8 mouse cellular contexts compared by ENCODE assay signal in the genomic region with DNA sequence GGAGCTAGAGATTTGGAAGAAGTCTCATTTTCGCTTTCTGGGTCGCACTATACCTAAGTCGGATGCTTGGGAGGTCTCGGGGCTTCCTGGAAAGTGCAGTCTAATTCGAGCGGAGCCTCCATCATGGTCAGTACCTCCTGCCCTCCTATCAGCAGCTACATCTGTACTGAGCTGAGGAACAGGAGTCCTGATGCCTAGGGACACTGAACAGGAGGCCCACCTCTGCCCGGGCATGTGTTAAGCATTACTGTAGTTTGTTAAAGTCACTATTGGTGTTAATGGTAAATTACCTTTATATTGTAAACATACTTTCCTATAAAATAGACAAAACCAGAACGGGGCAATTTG. TPM values are rescaled to one million over a fixed set of nuclear protein-coding genes. Genes with fewer than 3 reads are reported as not detected.
A peak's percentile ranks its signal among the peaks of the same experiment; 100 is the strongest.
DNase-seq lines count a peak whose midpoint lies in the region; ATAC-seq and TF ChIP-seq lines count a peak whose summit lies in the region.

No protein-coding gene starts in this region.

- under 1% methylated on average over 8 of the region's 8 CpGs for WGBS in heart, embryonic 13.5 days
- WGBS in forebrain, embryonic 14.5 days: 2% methylated on average over 8 of the region's 8 CpGs
- under 1% methylated on average over 8 of the region's 8 CpGs for WGBS in liver, embryonic 16.5 days (ENCODE audit: insufficient replicate concordance)

- H3K36me3 ChIP-seq in heart, embryonic 13.5 days: peaks cover 18% of the 10 kb centered on the region
- no peaks in the 10 kb centered on the region for H3K36me3 ChIP-seq in ES-Bruce4 (ENCODE audit: control insufficient read depth, insufficient read depth, low read length, poor library complexity, severe bottlenecking)
- H3K36me3 ChIP-seq in forebrain, embryonic 14.5 days (ENCODE audit: control insufficient read depth, insufficient read depth, low read length): peaks cover 17% of the 10 kb centered on the region
- peaks cover 6% of the 10 kb centered on the region for H3K36me3 ChIP-seq in liver, embryonic 16.5 days (ENCODE audit: control insufficient read depth, insufficient read depth)

- peak; percentile 46 for ATAC-seq in heart, embryonic 13.5 days (ENCODE audit: extremely low read depth, insufficient number of reproducible peaks, low FRiP score, low TSS enrichment)
- ATAC-seq in forebrain, embryonic 14.5 days: peak; percentile 80
- ATAC-seq in liver, embryonic 16.5 days (ENCODE audit: low read depth): peak; percentile 79

- peak overlapping the region; percentile 74 for H3K4me3 ChIP-seq in heart, embryonic 13.5 days
- H3K4me3 ChIP-seq in ES-Bruce4 (ENCODE audit: low read depth, low read length): peak overlapping the region; percentile 84
- H3K4me3 ChIP-seq in forebrain, embryonic 14.5 days (ENCODE audit: low read depth, low read length): peak overlapping the region; percentile 78
- peak overlapping the region; percentile 92 for H3K4me3 ChIP-seq in liver, embryonic 16.5 days (ENCODE audit: low read depth, low read length)

- no peak for TF ChIP-seq EP300 in ES-Bruce4 (IDR thresholded peaks at IDR 0.05; ENCODE audit: insufficient read depth, low read depth, low read length)

- H3K4me2 ChIP-seq in heart, embryonic 13.5 days: peak overlapping the region; percentile 80
- peak overlapping the region; percentile 66 for H3K4me2 ChIP-seq in forebrain, embryonic 14.5 days (ENCODE audit: low read length)
- peak overlapping the region; percentile 82 for H3K4me2 ChIP-seq in liver, embryonic 16.5 days (ENCODE audit: low read depth, low read length)

- H3K4me1 ChIP-seq in heart, embryonic 13.5 days: peaks cover 17% of the 10 kb centered on the region
- no peaks in the 10 kb centered on the region for H3K4me1 ChIP-seq in ES-Bruce4 (ENCODE audit: control insufficient read depth, insufficient read depth, low read length)
- H3K4me1 ChIP-seq in forebrain, embryonic 14.5 days (ENCODE audit: control insufficient read depth, insufficient read depth, low read length): peaks cover 4% of the 10 kb centered on the region
- H3K4me1 ChIP-seq in liver, embryonic 16.5 days (ENCODE audit: control insufficient read depth, low read depth, low read length): peaks cover 16% of the 10 kb centered on the region

- H3K9ac ChIP-seq in heart, embryonic 13.5 days: peak overlapping the region; percentile 96
- peak overlapping the region; percentile 83 for H3K9ac ChIP-seq in ES-Bruce4 (ENCODE audit: low read depth, poor library complexity, severe bottlenecking)
- peak overlapping the region; percentile 93 for H3K9ac ChIP-seq in forebrain, embryonic 14.5 days (ENCODE audit: low read length)
- peak overlapping the region; percentile 86 for H3K9ac ChIP-seq in liver, embryonic 16.5 days (ENCODE audit: low read depth, low read length)

- no peaks in the 10 kb centered on the region for H3K9me3 ChIP-seq in heart, embryonic 13.5 days
- no peaks in the 10 kb centered on the region for H3K9me3 ChIP-seq in ES-Bruce4 (replicated peaks; ENCODE audit: control insufficient read depth, insufficient read depth, low read length, poor library complexity, severe bottlenecking)
- H3K9me3 ChIP-seq in forebrain, embryonic 14.5 days (replicated peaks; ENCODE audit: control insufficient read depth, low read length): no peaks in the 10 kb centered on the region
- H3K9me3 ChIP-seq in liver, embryonic 16.5 days (replicated peaks; ENCODE audit: control insufficient read depth, low read length): no peaks in the 10 kb centered on the region

- DNase-seq in heart, postnatal 14 days: no peak
- DNase-seq in forebrain, embryonic 14.5 days (ENCODE audit: low spot score): no peak
- no peak for DNase-seq in urinary bladder, postnatal 25 days (ENCODE audit: low spot score)
- no peak for DNase-seq in left cerebral cortex, adult 11 months (ENCODE audit: low spot score)
- no peak for DNase-seq in cerebellum, postnatal 25 days

- no peak for TF ChIP-seq CTCF in ES-Bruce4 (IDR thresholded peaks at IDR 0.05; ENCODE audit: low read depth, low read length)

- TF ChIP-seq POLR2A in ES-Bruce4 (IDR thresholded peaks at IDR 0.05; ENCODE audit: insufficient read depth, low read length): no peak

- no peaks in the 10 kb centered on the region for H3K27me3 ChIP-seq in heart, embryonic 13.5 days (replicated peaks)
- no peaks in the 10 kb centered on the region for H3K27me3 ChIP-seq in ES-Bruce4 (ENCODE audit: control insufficient read depth, insufficient read depth, low read length, poor library complexity, severe bottlenecking)
- H3K27me3 ChIP-seq in forebrain, embryonic 14.5 days (replicated peaks; ENCODE audit: control insufficient read depth, insufficient read depth, low read length): no peaks in the 10 kb centered on the region
- H3K27me3 ChIP-seq in liver, embryonic 16.5 days (ENCODE audit: control insufficient read depth, insufficient read depth, low read depth, low read length): no peaks in the 10 kb centered on the region

- peak overlapping the region; percentile 94 for H3K27ac ChIP-seq in heart, embryonic 13.5 days (replicated peaks)
- peak overlapping the region; percentile 40 for H3K27ac ChIP-seq in ES-Bruce4 (ENCODE audit: insufficient read depth, low read length)
- H3K27ac ChIP-seq in forebrain, embryonic 14.5 days (ENCODE audit: low read depth, low read length): peak overlapping the region; percentile 94
- peak overlapping the region; percentile 97 for H3K27ac ChIP-seq in liver, embryonic 16.5 days (ENCODE audit: low read length)

- intact Hi-C loops in heart, postnatal 14 days (cut with DNase I): no loop called here

RNA-seq across cellular contexts. Expression of gene Zfp213, which starts 0.3 kb away (rescaled TPM):
- 12.7 and 13.3 TPM in 2 replicates for polyA plus RNA-seq in heart, embryonic 13.5 days (2015; fragmentation: Nextera tagmentation; extraction: Ambion mirVana)
- 1 to 10 TPM; 4.9 to 5.8 TPM for total RNA-seq in heart, postnatal 14 days (2021)
- polyA plus RNA-seq in ES-Bruce4 (2011; ENCODE audit: insufficient read depth, insufficient read length, low read depth, missing spikeins): 4.2 and 4.9 TPM in 2 replicates
- 17.6 and 20.9 TPM in 2 replicates for polyA plus RNA-seq in forebrain, embryonic 14.5 days (2014; fragmentation: Nextera tagmentation; extraction: Ambion mirVana)
- 4.8 and 5.3 TPM in 2 replicates for polyA plus RNA-seq in liver, embryonic 16.5 days (2015; fragmentation: Nextera tagmentation; extraction: Ambion mirVana)

RNA-seq across cellular contexts. Expression of gene Zfp13, which starts 34.9 kb away (rescaled TPM):
- 9.2 and 9.3 TPM in 2 replicates for polyA plus RNA-seq in heart, embryonic 13.5 days (2015; fragmentation: Nextera tagmentation; extraction: Ambion mirVana)
- 1 to 10 TPM; 4.3 to 5.0 TPM for total RNA-seq in heart, postnatal 14 days (2021)
- polyA plus RNA-seq in ES-Bruce4 (2011; ENCODE audit: insufficient read depth, insufficient read length, low read depth, missing spikeins): 25.1 and 27.7 TPM in 2 replicates
- polyA plus RNA-seq in forebrain, embryonic 14.5 days (2014; fragmentation: Nextera tagmentation; extraction: Ambion mirVana): 24.1 and 26.0 TPM in 2 replicates
- polyA plus RNA-seq in liver, embryonic 16.5 days (2015; fragmentation: Nextera tagmentation; extraction: Ambion mirVana): 1.3 and 1.6 TPM in 2 replicates

RNA-seq across cellular contexts. Expression of gene Zscan10, which starts 36.3 kb away (rescaled TPM):
- polyA plus RNA-seq in heart, embryonic 13.5 days (2015; fragmentation: Nextera tagmentation; extraction: Ambion mirVana): not detected in 2 replicates
- total RNA-seq in heart, postnatal 14 days (2021): not detected
- 51.8 and 58.5 TPM in 2 replicates for polyA plus RNA-seq in ES-Bruce4 (2011; ENCODE audit: insufficient read depth, insufficient read length, low read depth, missing spikeins)
- polyA plus RNA-seq in forebrain, embryonic 14.5 days (2014; fragmentation: Nextera tagmentation; extraction: Ambion mirVana): not detected in 2 replicates
- not detected in 2 replicates for polyA plus RNA-seq in liver, embryonic 16.5 days (2015; fragmentation: Nextera tagmentation; extraction: Ambion mirVana)

Comparison
In these comparisons a context has a peak if more than half of its experiments do, and no peak if none do; other contexts are left out.
1. H3K27ac ChIP-seq: peak in every context shown above with its lines; median percentile 97 in liver, embryonic 16.5 days; 94 in heart, embryonic 13.5 days; 94 in forebrain, embryonic 14.5 days; 40 in ES-Bruce4.
2. RNA of gene Zscan10, which starts 36.3 kb away (polyA plus RNA-seq): 51.8 to 58.5 TPM in ES-Bruce4; not detected in forebrain, embryonic 14.5 days, not detected in liver, embryonic 16.5 days and not detected in heart, embryonic 13.5 days; every median in the first group is over 10 times any median in the second.
3. Peak in every context shown above with its lines, with median percentiles within 50 percentile points of each other: ATAC-seq, H3K4me2 ChIP-seq, H3K4me3 ChIP-seq and H3K9ac ChIP-seq.